Mouse (Mus musculus) urinary bladder, postnatal 14 days (tissue): ENCODE results near the gene Ret.

Experiments
- DNase-seq: peaks from one replicate; pipeline ENCODE4 v3.0.0; 2021; ENCODE audit warnings: low spot score

Gene Ret

GRCm38 (mm10) chr6:118173975-118174328 lies 23.6 kb downstream of the Ret start:
- DNase-seq: no peak

- DNase-seq: no peak
These were observed 24.1 kb downstream of the Ret start for GRCm38 (mm10) chr6:118173251-118173974.

DNA sequence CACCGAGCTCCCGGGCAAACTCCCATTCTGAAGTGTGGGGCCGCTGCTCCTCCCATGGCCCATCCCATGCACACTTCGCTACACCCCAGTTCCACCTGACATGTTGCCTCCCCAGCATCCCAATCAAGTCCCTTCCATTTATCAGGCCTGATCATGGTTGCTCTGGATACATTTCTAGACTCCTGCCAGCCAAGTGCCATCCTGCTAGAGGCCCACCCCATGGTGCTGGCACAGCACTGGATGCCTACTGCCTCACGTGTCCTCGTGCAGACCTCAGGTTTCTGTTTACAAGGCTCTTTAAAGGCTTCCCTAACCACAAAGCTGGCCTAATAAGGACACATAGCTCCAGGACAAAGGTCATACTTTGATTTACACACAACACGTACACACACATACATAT lies 26.1 kb downstream of the Ret start:
- no peak for DNase-seq

DNA sequence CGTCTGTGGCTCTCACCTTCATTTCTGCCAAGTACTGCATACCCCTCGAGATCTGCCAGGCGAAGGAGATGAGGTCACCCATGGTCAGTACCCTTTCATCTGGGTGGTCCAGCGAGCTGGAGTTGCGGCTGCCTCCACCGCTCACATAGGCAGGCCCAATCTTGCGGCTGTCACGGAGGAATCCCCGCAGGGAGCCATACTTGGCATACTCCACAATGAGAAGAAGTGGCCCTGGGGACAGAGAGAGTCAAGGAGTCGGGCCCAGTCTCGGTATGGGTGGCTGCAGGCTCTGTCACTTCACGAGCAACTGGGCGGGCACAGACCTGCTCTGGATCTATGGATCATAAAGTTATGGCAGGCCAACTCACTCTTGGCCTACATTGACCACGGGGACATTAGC lies 29.4 kb downstream of the Ret start:
- DNase-seq: no peak

- no peak for DNase-seq
These were observed 30.5 kb downstream of the Ret start for GRCm38 (mm10) chr6:118167013-118167412.

DNA sequence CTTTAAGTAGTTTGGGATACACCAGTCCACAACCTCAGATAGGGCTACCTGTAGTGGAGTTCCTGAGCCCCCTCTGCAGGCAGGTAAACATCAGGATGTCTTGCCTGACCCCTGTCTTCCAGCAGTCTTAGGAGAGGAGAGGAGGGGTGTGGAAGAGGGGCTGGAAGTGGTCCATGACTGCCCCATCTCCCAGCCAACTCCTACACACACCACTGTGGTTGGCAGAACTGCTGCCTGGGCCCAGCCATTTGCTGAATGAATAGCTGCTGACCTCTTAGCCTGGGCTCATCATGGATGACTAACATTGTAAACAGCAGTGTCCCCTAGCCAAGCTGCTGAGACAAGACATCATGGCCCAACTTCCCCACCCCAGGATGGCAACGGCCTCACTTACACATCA lies 32.0 kb downstream of the Ret start:
- no peak for DNase-seq

GRCm38 (mm10) chr6:118164691-118165090 lies 32.8 kb downstream of the Ret start:
- DNase-seq: no peak

DNA sequence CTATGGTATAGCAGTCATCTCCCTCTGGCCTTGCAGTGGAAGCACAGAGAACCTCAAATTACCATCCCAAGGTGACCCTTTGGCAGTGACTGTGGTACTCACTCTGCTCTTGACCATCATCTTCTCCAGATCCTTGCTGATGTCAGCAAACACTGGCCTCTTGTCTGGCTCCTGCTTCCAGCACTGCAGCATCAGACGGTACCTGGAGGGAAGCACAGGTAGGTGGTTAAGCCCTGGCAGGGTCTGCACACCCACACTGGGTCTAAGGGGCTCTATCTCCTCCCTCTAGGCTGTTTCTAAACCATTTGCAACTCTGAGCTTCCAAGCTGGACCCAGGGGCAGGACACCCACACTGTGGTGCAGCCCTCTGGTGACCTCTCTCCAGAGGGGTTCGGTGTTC lies 34.4 kb downstream of the Ret start:
- no peak for DNase-seq

- no peak for DNase-seq
These were observed 34.9 kb downstream of the Ret start for GRCm38 (mm10) chr6:118162457-118163082.

GRCm38 (mm10) chr6:118153091-118153490 lies 44.4 kb downstream of the Ret start:
- no peak for DNase-seq

DNA sequence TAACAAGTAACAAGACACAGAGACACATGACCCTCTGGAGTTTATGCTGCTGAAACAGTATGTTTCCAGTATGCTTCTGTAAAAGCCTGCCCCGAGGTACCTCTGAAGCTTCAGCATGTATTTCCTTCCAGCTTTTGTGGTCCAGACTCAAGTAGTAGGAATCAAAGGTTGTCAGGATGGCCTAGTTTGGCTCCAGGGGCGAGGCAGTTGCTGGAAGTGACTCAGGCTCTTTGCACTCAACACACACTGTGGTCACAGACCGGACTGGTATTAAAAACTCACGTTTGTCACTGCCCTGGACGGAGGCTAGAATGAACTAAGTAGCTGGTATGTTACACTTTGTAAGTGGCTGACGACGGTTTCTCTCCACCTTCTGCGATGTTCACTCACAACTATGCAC lies 46.5 kb downstream of the Ret start:
- no peak for DNase-seq

- no peak for DNase-seq
These were observed 47.0 kb downstream of the Ret start for GRCm38 (mm10) chr6:118150538-118150937.

DNA sequence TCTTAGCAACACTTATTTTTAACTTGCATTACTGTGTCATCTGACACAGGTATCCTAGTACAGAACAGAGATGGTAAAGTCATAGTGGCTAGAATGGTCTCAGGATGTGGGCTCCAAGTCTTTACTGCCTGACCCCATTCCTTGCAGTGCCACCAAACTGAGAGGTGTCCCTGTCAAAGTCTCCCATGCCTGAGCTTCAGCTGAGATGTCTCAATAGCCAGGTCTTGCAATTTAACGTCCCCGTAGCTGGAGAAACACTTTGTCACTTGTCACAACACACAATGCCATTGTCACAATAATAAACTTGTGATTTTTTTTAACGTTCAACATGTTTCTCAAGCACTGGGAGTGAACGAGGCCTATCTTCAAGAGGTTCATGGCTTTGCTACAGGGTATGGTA lies 47.4 kb downstream of the Ret start:
- no peak for DNase-seq

DNA sequence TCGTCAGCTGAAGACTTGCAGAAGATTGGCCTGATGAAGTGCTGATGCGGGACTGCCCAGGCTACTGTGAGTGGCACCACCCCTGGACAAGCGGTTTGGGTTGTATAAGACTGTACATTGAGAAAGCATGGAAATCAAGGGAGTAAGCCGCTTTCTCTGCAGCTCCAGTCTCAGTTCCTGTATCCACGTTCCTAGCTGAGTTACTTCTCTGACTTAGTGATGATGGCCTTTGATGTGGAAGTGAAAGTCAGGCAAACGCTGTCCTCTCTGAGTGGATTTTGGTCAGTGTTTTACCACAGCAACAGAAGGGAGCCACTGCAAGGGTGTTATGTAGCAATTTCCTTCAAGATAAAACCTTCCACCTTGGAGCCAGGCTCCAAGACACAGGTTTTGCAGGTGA lies 56.6 kb downstream of the Ret start:
- no peak for DNase-seq

DNA sequence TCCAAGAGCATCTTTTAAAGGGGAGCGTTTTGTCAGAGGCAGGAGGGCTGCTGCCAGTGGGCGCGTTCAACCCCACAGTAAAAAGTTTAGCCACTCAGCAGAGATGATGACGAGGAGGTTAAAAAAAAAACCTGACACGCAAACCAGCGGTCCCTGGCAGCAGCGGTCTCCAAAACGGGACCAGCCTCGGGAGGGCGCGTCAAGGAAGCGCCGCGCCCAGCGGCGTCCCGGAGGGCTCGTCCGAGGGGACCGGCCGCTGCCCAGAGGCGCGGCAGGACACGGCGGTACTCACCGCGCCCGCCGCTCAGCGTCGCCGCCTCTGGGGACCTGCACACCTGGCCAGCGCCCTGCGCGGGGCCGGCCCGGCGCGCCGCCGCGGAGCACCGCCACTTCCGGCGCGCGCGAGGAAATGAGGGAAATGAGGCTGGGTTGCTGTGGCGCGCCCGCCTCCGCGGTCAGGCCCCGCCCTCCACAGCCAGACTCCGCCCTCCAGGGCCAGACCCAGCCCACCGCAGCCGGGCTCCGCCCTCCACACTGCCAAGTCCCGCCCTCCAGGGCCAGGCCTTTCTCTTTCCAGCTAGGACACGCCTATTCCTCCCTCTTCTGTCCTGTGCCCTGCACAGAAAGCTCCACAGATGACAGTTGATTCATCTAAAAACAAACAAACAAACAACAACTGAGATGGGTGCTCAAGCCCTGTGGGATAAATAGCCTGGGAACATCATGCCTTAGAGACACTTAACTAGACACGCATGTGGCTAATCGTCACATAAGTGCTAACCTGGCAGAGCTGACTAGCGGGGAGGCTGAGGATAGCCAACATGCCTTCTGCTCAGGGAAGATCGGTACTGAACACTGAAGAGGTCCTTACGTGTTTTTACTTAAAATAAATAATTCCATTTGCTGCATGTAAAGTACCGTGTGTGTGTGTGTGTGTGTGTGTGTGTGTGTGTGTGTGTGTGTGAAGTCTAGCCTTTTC lies 58.5 kb downstream of the Ret start, which contains the start of gene Csgalnact2:
TSS of gene Csgalnact2 (minus strand) at position 410 of the 979 bp plus-strand sequence.
- peak; percentile 94 for DNase-seq

DNA sequence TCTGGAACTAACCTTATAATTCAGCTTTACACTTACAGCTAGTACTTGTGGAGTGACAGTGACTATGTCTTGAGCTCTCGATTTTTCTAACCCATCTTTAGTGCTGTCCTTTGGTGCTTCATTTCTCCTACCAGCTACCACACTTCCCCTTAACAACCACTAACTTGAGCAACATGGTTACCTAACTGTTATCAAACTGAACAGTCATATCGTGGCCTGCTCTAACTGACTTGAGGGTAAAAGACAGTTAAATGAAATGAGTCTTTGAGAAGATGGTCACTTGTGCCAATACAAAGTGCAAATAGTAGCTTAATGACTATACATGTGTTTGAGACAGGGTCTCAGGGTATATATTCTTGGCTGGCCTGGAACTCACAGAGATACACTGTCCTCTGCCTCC lies 60.4 kb downstream of the Ret start:
- no peak for DNase-seq

- DNase-seq: no peak
These were observed 63.1 kb downstream of the Ret start for GRCm38 (mm10) chr6:118134461-118134860.

- no peak for DNase-seq
These were observed 67.5 kb downstream of the Ret start for GRCm38 (mm10) chr6:118130022-118130421.

DNA sequence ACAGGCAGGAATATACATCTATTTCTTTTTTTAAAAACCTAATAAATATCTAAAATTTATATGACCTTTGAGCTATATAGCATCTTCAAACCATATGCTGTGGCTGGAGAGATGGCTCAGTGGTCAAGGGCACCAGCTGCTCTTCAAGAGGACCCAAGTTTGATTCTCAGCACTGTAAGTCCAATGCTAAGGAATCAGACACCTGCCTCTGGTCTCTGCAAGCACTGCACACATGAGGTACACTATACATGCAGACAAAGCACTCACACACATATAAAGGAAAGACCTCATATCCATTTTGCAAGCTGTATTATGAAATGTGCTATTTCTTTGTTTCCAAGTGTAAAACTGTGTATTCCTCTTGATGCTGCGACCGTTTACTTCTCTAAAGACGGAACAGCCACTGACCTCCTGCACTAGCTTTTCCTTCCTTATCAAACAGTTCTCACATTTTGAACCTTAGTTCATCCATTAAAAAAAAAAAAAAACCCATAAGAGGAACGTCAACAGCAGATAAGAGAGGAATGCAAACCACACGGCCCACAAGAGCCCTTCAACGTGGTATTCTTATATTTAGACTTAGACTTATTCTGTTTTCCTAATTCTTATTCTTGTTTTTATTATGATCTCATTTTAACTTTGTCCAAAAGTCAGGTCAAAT lies 69.6 kb downstream of the Ret start:
- DNase-seq: no peak

GRCm38 (mm10) chr6:118127198-118127597 lies 70.3 kb downstream of the Ret start:
- no peak for DNase-seq

GRCm38 (mm10) chr6:118126577-118126976 lies 70.9 kb downstream of the Ret start:
- DNase-seq: no peak

- no peak for DNase-seq
These were observed 74.8 kb downstream of the Ret start for GRCm38 (mm10) chr6:118122767-118123166.
